Mouse (Mus musculus) heart, postnatal 0 days (tissue): ENCODE data around the gene Smim4.

Experiments
- CTCF ChIP-seq: IDR thresholded peaks from 2 replicates; pipeline ENCODE4 v1.5.1; 2016; ENCODE audit warnings: antibody characterized with exemption, control low read depth, low read depth
- EP300 ChIP-seq: IDR thresholded peaks from 2 replicates; pipeline ENCODE4 v1.6.1; 2016; ENCODE audit warnings: antibody characterized with exemption, low read depth

DNA sequence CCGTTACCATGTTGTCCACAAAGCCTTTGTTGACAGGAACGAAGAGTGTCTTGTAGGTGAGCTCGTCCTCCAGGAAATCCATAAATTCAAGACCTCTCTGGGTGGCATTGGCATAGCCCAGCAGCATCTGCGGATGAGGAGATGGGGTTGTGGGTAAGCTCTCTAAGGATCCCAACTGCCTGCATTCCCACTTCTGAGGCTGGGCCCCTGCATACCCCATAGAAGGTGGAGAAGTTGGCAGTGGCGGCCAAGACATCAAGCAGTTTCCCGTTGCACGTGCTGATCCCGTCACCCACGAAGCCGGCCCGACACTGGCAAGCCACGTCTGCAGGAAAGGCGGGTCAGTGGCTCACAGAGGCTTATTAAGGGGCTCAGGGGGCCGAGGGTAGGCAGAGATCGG, 11.4 kb upstream of the Smim4 start:
- no peak for TF ChIP-seq EP300
- TF ChIP-seq CTCF = no peak
